Mouse (Mus musculus) lung, postnatal 14 days (tissue): Measurements from ENCODE around the gene Ovch2.
"Not testable (repeated sequence)": the region's sequence is repeated elsewhere in the genome, so short reads cannot be mapped to it uniquely, and the experiment has no call there.

Experiments used
- DNase-seq: peaks from one replicate; pipeline ENCODE4 v3.0.0; 2021

Gene Ovch2

GRCm38 (mm10) chr7:107801108-107801507 lies at the start of gene Ovch2:
Gene Ovch2 (minus strand): TSS chr7:107801208.
- DNase-seq: no peak

GRCm38 (mm10) chr7:107847390-107847789 lies 46.4 kb upstream of the Ovch2 start, which contains the start of gene Olfr470:
Gene Olfr470 (minus strand): TSS chr7:107847490.
- DNase-seq: not testable (repeated sequence)

- no peak for DNase-seq
Observed at GRCm38 (mm10) chr7:107841719-107842118, 40.7 kb upstream of the Ovch2 start.

- not testable (repeated sequence) for DNase-seq
Observed at GRCm38 (mm10) chr7:107825441-107825840, 24.4 kb upstream of the Ovch2 start, which contains the start of gene Olfr469. Gene Olfr469 (minus strand): TSS chr7:107825541.

GRCm38 (mm10) chr7:107823867-107824266 lies 22.9 kb upstream of the Ovch2 start:
- DNase-seq: not testable (repeated sequence)

GRCm38 (mm10) chr7:107819442-107819841 lies 18.4 kb upstream of the Ovch2 start:
- no peak for DNase-seq

- DNase-seq: no peak
Observed at GRCm38 (mm10) chr7:107811963-107812362, 11.0 kb upstream of the Ovch2 start, which contains the start of gene Olfr467. Gene Olfr467 (plus strand): TSS chr7:107812263.

GRCm38 (mm10) chr7:107802138-107802537 lies 1.1 kb upstream of the Ovch2 start:
- DNase-seq: no peak

- DNase-seq: no peak
Observed at GRCm38 (mm10) chr7:107796500-107796899, 4.5 kb downstream of the Ovch2 start.

GRCm38 (mm10) chr7:107787977-107788620 lies 12.9 kb downstream of the Ovch2 start:
- peak; percentile 5 for DNase-seq

GRCm38 (mm10) chr7:107779611-107780010 lies 21.4 kb downstream of the Ovch2 start:
- no peak for DNase-seq

- no peak for DNase-seq
Observed at GRCm38 (mm10) chr7:107778216-107778615, 22.8 kb downstream of the Ovch2 start.

GRCm38 (mm10) chr7:107770812-107771211 lies 30.2 kb downstream of the Ovch2 start:
- no peak for DNase-seq

- DNase-seq: peak; percentile 9
Observed at GRCm38 (mm10) chr7:107757308-107758151, 43.5 kb downstream of the Ovch2 start, which contains the start of gene Cyb5r2. Gene Cyb5r2 (minus strand): TSS chr7:107758032.

- no peak for DNase-seq
Observed at GRCm38 (mm10) chr7:107756748-107757147, 44.3 kb downstream of the Ovch2 start.

- DNase-seq: no peak
Observed at GRCm38 (mm10) chr7:107755905-107756304, 45.1 kb downstream of the Ovch2 start.

GRCm38 (mm10) chr7:107752031-107752520 lies 48.9 kb downstream of the Ovch2 start:
- no peak for DNase-seq

- DNase-seq: no peak
Observed at GRCm38 (mm10) chr7:107749721-107750120, 51.3 kb downstream of the Ovch2 start.

GRCm38 (mm10) chr7:107749270-107749669 lies 51.7 kb downstream of the Ovch2 start:
- DNase-seq: peak; percentile 20

- peak; percentile 73 for DNase-seq
Observed at GRCm38 (mm10) chr7:107747954-107748353, 53.1 kb downstream of the Ovch2 start.

- no peak for DNase-seq
Observed at GRCm38 (mm10) chr7:107747476-107747875, 53.5 kb downstream of the Ovch2 start.

- DNase-seq: no peak
Observed at GRCm38 (mm10) chr7:107746036-107746435, 55.0 kb downstream of the Ovch2 start.

GRCm38 (mm10) chr7:107745111-107745510 lies 55.9 kb downstream of the Ovch2 start:
- no peak for DNase-seq

GRCm38 (mm10) chr7:107744454-107744853 lies 56.6 kb downstream of the Ovch2 start:
- DNase-seq: no peak
